Mouse (Mus musculus) retina, postnatal 1 day (tissue): ENCODE measurements around the gene Defb28.

Source experiments
- DNase-seq: peaks from one replicate; pipeline ENCODE4 v3.0.0-alpha.2; 2012

Defb28 gene

GRCm38 (mm10) chr2:152569881-152570280, 51.8 kb downstream of the Defb28 start:
- peak; percentile 14 for DNase-seq

- no peak for DNase-seq
These were observed 52.3 kb downstream of the Defb28 start for GRCm38 (mm10) chr2:152570313-152570712.
